Mouse (Mus musculus): ENCODE data around the gene Mmrn2.
"Not testable (repeated sequence)": the region's sequence is repeated elsewhere in the genome, so short reads cannot be mapped to it uniquely, and the experiment has no call there.

Gene Mmrn2

DNA sequence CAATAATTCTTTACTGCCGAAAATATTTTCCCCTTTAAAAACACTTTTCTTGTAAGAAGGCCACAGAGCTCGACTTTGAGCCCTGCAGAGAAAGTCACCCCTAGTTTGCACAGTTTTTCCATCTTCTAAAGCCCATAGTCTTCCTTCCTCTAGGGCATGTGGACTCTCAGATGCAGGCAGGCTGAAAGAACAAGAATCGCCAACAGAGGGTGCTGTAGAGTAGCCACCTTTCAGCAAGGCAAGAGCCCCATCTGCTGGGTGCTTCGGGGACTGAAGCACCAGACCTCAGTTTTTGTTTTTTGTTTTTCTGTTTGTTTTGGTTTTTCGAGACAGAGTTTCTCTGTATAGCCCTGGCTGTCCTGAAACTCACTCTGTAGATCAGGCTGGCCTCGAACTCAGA lies 25.9 kb downstream of the Mmrn2 start:
- peak; percentile 80 for DNase-seq (ENCODE audit: low read depth, low spot score)

DNA sequence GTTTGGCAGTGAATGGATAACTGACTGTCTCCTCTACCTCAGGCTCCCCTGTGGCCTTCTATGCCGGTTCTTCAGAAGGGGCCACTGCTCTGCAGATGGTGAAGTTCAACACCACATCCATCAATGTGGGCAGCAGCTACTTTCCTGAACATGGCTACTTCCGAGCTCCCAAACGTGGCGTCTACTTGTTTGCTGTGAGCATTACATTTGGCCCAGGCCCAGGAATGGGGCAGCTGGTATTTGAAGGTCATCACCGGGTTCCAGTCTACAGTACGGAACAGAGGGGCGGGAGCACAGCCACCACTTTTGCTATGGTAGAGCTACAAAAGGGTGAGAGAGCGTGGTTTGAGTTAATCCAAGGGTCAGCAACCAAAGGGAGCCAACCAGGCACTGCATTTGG lies 27.6 kb downstream of the Mmrn2 start:
- DNase-seq (ENCODE audit: low read depth, low spot score): no peak

DNA sequence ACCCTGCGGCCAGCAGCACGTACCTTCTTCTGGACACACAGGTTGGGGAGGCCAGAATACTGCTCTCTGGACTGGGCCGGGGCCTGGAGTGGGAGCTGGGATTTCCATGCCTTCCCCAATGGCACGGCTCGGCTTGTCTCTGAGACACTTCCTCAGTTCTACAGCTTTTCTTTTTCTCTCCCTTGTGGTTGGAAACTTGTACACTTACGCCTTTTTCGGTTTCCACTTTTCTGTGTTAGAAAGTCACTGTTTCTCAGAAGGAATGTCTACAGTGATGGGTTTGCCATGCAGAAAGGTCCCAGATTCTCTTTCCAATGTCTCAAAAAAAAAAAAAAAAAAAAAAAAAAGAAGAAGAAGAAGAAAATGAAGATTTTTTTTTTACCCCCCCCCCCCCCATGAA lies 28.2 kb downstream of the Mmrn2 start:
- DNase-seq (ENCODE audit: low read depth, low spot score): no peak

GRCm38 (mm10) chr14:34410716-34411115 lies 35.5 kb downstream of the Mmrn2 start:
- no peak for DNase-seq (ENCODE audit: low read depth, low spot score)

DNA sequence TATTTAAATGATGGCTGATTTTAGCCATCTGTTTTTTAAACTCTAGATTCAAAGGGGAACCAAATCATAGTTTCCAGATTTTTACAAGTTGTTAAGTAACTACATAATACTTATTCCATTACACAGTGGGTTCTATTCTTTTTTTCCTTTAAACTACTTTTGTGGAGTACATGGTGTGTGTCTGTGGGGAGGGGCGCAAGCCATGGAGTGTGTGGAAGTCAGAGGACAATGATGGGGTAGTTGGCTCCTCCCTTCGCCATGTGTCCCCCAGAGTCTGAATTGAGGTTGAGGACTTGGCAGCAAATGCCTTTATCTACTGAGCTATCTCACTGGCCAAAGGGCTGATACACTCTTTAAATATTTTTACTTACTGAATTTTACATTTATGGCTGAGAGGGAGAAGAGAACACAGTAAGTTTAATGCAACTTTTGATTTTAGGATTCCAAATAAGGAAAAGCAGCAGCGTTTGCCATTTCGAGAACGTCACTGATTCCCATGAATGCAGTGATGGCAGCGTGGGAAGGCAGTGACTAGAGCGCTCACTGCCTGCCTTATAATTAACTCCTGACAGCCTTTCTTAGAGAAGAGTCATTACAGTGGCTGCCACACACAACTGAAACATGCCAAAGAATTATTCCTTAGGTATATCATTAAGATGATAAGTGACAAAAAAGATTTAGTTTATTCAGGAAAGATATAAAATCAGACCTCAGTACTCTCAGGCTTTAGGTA lies 37.1 kb downstream of the Mmrn2 start:
- DNase-seq (ENCODE audit: low read depth, low spot score): no peak

DNA sequence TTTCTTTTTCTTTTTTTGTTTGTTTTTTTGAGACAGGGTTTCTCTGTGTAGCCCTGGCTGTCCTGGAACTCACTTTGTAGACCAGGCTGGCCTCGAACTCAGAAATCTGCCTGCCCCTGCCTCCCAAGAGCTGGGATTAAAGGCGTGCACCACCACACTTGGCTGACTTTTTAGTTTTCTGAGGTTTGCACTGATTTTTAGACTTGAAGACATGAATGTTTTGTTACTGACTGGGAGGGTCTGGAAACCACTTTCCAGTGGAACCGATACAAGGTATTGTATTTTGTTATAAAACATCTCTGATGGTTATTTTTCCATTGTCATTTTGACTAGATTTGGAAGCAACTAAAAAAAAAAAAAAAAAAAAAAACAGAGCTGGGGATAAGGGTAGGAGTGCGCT lies 41.7 kb downstream of the Mmrn2 start:
- DNase-seq (ENCODE audit: low read depth, low spot score): not testable (repeated sequence)

- no peak for DNase-seq (ENCODE audit: low read depth, low spot score)
Measured at GRCm38 (mm10) chr14:34417501-34417900, 42.2 kb downstream of the Mmrn2 start.

GRCm38 (mm10) chr14:34421078-34421477 lies 45.8 kb downstream of the Mmrn2 start:
- no peak for DNase-seq (ENCODE audit: low read depth, low spot score)

GRCm38 (mm10) chr14:34428274-34428673 lies 53.0 kb downstream of the Mmrn2 start:
- no peak for DNase-seq (ENCODE audit: low read depth, low spot score)

- DNase-seq (ENCODE audit: low read depth, low spot score): no peak
Measured at GRCm38 (mm10) chr14:34429069-34429468, 53.8 kb downstream of the Mmrn2 start.

DNA sequence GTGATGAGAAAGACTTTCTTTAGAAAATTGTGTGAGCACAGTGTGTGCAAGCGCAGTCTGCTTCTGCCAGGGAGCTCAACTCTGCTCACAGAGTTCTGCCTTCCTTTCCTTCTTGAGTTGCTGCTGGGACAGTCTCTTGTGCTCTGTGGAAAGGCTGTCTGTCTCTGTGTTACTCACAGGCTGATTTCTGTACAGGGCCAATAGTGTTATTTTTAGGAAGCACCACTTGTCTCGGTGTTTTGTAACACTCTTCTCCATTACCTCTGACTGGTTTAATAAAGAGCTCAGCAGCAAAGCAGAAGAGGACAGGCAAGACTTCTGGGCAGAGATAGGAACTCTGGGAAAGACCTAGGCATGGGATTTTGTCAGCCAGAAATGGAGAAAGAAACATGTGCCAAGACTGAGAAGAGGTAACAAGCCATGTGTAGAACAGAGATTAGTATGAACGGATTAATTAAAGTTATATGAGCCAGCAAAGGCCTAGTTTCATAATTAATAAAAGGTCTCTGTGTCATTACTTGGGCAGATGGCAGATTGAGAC lies 65.3 kb downstream of the Mmrn2 start:
- DNase-seq (ENCODE audit: low read depth, low spot score): no peak

GRCm38 (mm10) chr14:34442531-34442930 lies 67.3 kb downstream of the Mmrn2 start:
- no peak for DNase-seq (ENCODE audit: low read depth, low spot score)

DNA sequence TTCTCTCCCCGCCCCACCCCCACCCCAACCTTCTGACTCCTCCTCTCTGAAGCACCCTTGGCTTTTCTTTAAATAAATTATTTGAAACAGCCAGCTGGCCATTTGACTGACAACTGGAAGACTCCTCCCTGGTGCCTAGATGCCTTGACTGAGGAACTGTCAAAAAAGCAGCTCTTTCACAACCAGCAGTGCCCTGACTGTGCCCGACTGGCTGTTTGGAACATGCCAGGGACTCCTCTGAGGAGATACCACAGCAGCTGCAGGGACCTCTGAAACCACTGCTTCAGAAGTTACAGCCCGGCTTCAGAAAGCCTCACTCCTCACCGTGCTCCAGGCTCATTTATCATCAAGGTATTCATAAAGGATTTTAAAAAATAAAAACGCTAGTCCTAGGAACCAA lies 69.1 kb downstream of the Mmrn2 start:
- DNase-seq (ENCODE audit: low read depth, low spot score): no peak

GRCm38 (mm10) chr14:34444924-34445323 lies 69.7 kb downstream of the Mmrn2 start:
- DNase-seq (ENCODE audit: low read depth, low spot score): no peak

- DNase-seq (ENCODE audit: low read depth, low spot score): no peak
Measured at GRCm38 (mm10) chr14:34445348-34445747, 70.1 kb downstream of the Mmrn2 start.

GRCm38 (mm10) chr14:34446624-34447023 lies 71.4 kb downstream of the Mmrn2 start:
- no peak for DNase-seq (ENCODE audit: low read depth, low spot score)

GRCm38 (mm10) chr14:34447659-34448058 lies 72.4 kb downstream of the Mmrn2 start:
- DNase-seq (ENCODE audit: low read depth, low spot score): no peak

DNA sequence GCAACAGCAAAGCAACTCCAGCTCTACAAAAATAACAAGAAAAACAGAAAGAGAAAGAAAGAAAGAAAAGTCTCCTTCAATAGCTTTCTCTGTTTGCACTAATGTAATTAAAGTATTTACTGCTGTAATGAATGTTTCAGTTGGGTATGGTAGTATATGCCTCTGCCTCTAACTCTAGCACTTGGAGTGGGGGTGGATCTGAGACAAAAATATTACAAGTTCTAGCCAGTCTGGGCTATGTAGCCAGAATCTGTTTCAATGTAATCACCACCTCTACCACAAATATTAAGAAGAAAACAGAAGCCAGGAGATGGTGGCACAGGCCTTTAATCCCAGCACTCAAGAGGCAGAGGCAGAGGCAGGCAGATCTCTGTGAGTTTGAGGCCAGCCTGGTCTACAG lies 73.1 kb downstream of the Mmrn2 start:
- DNase-seq (ENCODE audit: low read depth, low spot score): no peak

DNA sequence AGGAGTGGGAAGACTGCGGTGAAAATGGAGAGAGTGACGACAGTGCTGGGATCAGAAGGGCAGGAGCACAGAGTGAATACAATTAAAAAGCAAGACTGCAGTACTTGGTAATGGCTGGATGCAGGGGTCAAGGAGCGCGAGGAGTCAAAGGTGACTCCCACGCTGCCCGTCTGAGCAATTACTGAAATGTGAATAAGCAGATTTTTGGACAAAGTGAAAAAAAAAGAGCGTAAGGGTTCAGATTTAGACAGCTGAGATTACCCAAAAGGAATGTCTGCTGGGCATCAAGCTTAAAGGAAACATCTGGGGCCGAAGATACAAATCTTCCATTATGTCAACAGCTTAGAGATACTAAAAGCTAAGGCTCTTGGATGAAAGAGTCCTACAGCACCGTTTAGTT lies 74.5 kb downstream of the Mmrn2 start:
- no peak for DNase-seq (ENCODE audit: low read depth, low spot score)

DNA sequence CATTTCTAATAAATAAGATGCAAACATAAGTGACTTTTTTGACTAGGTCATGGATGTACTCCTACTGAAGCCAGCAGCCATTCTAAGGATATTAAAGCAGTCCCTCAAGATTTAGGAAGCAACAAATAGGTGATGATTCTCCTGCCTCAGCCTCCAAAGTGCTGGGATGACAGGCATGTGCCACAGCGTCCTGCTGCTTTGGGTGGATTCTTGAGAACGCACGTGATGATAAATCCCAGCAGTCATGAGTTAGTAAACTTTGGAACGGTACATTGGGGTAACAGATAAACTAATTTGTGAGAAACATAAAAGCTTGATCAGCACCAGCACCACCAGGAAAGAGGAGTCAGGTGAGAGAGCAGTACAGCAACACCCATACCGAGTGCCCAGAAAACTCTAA lies 75.2 kb downstream of the Mmrn2 start:
- no peak for DNase-seq (ENCODE audit: low read depth, low spot score)

GRCm38 (mm10) chr14:34451872-34452271 lies 76.6 kb downstream of the Mmrn2 start:
- DNase-seq (ENCODE audit: low read depth, low spot score): no peak

- DNase-seq (ENCODE audit: low read depth, low spot score): peak; percentile 17
Measured at GRCm38 (mm10) chr14:34453648-34454047, 78.4 kb downstream of the Mmrn2 start.
